Mouse (Mus musculus) forebrain, postnatal 0 days (tissue): Measurements from ENCODE around the gene Kcnh7. TPM values are rescaled to one million over a fixed set of nuclear protein-coding genes. Genes with fewer than 3 reads are reported as not detected.

Experiments
- ATAC-seq: fragments of 200-750 bp; cut with Nextera tagmentation; 2 replicates; pipeline ENCODE4 v1.8.0; 2017; ENCODE audit warnings: mild to moderate bottlenecking, moderate library complexity
- DNase-seq: peaks from one replicate; pipeline ENCODE4 v3.0.0-alpha.2; 2015
- H3K27ac ChIP-seq: fragments of 300-500 bp; sonication (generic); 2 replicates; pipeline ENCODE4 v1.5.1; 2014; ENCODE audit warnings: low read depth, mild to moderate bottlenecking, antibody characterized with exemption, low read length, moderate library complexity, mixed read lengths
- H3K27me3 ChIP-seq: fragments of 300-500 bp; sonication (generic); 2 replicates; pipeline ENCODE4 v1.6.1; 2014; ENCODE audit warnings: mild to moderate bottlenecking, low read length, mixed read lengths; ENCODE audit not compliant: insufficient read depth
- H3K36me3 ChIP-seq: fragments of 300-500 bp; sonication (generic); 2 replicates; pipeline ENCODE4 v1.6.1; 2014; ENCODE audit warnings: mild to moderate bottlenecking, moderate library complexity; ENCODE audit not compliant: insufficient read depth
- H3K4me1 ChIP-seq: fragments of 300-500 bp; sonication (generic); 2 replicates; pipeline ENCODE4 v1.6.1; 2014; ENCODE audit warnings: antibody characterized with exemption; ENCODE audit not compliant: insufficient read depth
- H3K4me2 ChIP-seq: fragments of 300-500 bp; sonication (generic); 2 replicates; pipeline ENCODE4 v1.6.1; 2014; ENCODE audit warnings: low read depth, mild to moderate bottlenecking, moderate library complexity
- H3K4me3 ChIP-seq: fragments of 300-500 bp; sonication (generic); 2 replicates; pipeline ENCODE4 v1.5.1; 2014; ENCODE audit warnings: low read depth, low read length, mixed read lengths
- H3K9ac ChIP-seq: fragments of 300-500 bp; sonication (generic); 2 replicates; pipeline ENCODE4 v1.6.1; 2014; ENCODE audit warnings: mild to moderate bottlenecking
- H3K9me3 ChIP-seq: fragments of 300-500 bp; sonication (generic); 2 replicates; pipeline ENCODE4 v1.6.1; 2016; ENCODE audit warnings: low read length
- CTCF ChIP-seq: sonication (generic); IDR thresholded peaks from 2 replicates; pipeline ENCODE4 v1.5.1; 2016; ENCODE audit warnings: antibody characterized with exemption, control low read depth, low read depth
- WGBS: fragments of 180-500 bp; shearing (Covaris S2); extraction: QIAGEN DNeasy Blood & Tissue Kit; methylation state at CpG from one replicate; pipeline ENCODE4 v1.1.7; 2014; 5-methylcytosine and 5-hydroxymethylcytosine counted together
- polyA plus RNA-seq: library from polyadenylated mRNA; unstranded; fragments of >200 nt; fragmentation: Nextera tagmentation; extraction: Ambion mirVana; gene quantifications from 2 replicates; pipeline ENCODE4 v1.2.1, GENCODE M21; 2015
- total RNA-seq: library from RNA; depleted of rRNA; stranded (reverse); fragments of >200 nt; gene quantifications from 2 replicates; pipeline ENCODE4 v1.2.3, GENCODE M21; 2014

Gene Kcnh7
- total and polyA plus RNA-seq, 2 experiments from 2014 or later = 7.3 to 17.9 TPM

GRCm38 (mm10) chr2:62651890-62652289 is 532.2 kb downstream of the Kcnh7 start:
- Histone ChIP-seq H3K4me3 (no peak overlapping the region), H3K27ac (no peak overlapping the region), H3K4me1 (no peaks in the 10 kb centered on the region), H3K9ac (no peak overlapping the region), H3K36me3 (no peaks in the 10 kb centered on the region), H3K27me3 (no peaks in the 10 kb centered on the region), H3K4me2 (no peak overlapping the region), H3K9me3 (no peaks in the 10 kb centered on the region)
- DNase-seq (no peak), ATAC-seq (no peak)
- no peak for TF ChIP-seq CTCF
- WGBS = 80% methylated on average over 4 of the region's 4 CpGs

- H3K9ac ChIP-seq = no peak overlapping the region
- H3K4me2 ChIP-seq = peak overlapping the region; percentile 78
- no peaks in the 10 kb centered on the region; the same call in 1 of the 2 replicates for H3K27me3 ChIP-seq
- no peaks in the 10 kb centered on the region for H3K36me3 ChIP-seq
- DNase-seq (no peak), ATAC-seq (no peak)
- H3K27ac ChIP-seq = no peak overlapping the region
- no peaks in the 10 kb centered on the region for H3K9me3 ChIP-seq
- H3K4me1 ChIP-seq = peaks cover 4% of the 10 kb centered on the region; the same call in 1 of the 2 replicates
- TF ChIP-seq CTCF = no peak
- WGBS = 6% methylated on average over 6 of the region's 6 CpGs
- H3K4me3 ChIP-seq = 0 out of 2 replicates have a peak overlapping the region, but pooled peaks have one; percentile 48
These were observed 537.3 kb downstream of the Kcnh7 start for GRCm38 (mm10) chr2:62646671-62647289.

- H3K36me3 ChIP-seq = no peaks in the 10 kb centered on the region
- under 1% methylated on average over 30 of the region's 30 CpGs for WGBS
These were observed 538.0 kb downstream of the Kcnh7 start, which contains the start of gene Ifih1 for GRCm38 (mm10) chr2:62646014-62646645. TSS of gene Ifih1 (minus strand) at chr2:62646255.

GRCm38 (mm10) chr2:62645475-62645874 is 538.6 kb downstream of the Kcnh7 start:
- Histone ChIP-seq H3K36me3 (no peaks in the 10 kb centered on the region), H3K4me2 (peak overlapping the region; percentile 78), H3K9me3 (no peaks in the 10 kb centered on the region), H3K27ac (peak overlapping the region; percentile 15; the same call in 1 of the 2 replicates), H3K4me3 (peak overlapping the region; percentile 48), H3K27me3 (no peaks in the 10 kb centered on the region; the same call in 1 of the 2 replicates), H3K9ac (peak overlapping the region; percentile 46), H3K4me1 (peaks cover 4% of the 10 kb centered on the region; the same call in 1 of the 2 replicates)
- DNase-seq = no peak
- WGBS = 45% methylated on average over 12 of the region's 12 CpGs
- no peak for TF ChIP-seq CTCF
- ATAC-seq = no peak

More at GRCm38 (mm10) chr2:62646014-62646645, 538.0 kb downstream of the Kcnh7 start, which contains the start of gene Ifih1:
- DNase-seq (peak; percentile 58), ATAC-seq (peak; percentile 82)
- Histone ChIP-seq H3K9ac (peak within 1 kb of the TSS; percentile 46), H3K27me3 (no peaks in the 10 kb centered on the region; the same call in 1 of the 2 replicates), H3K27ac (peak within 1 kb of the TSS; percentile 15; the same call in 1 of the 2 replicates), H3K4me2 (peak within 1 kb of the TSS; percentile 78), H3K9me3 (no peaks in the 10 kb centered on the region), H3K4me3 (peak within 1 kb of the TSS; percentile 48), H3K4me1 (peaks cover 4% of the 10 kb centered on the region; the same call in 1 of the 2 replicates)
- peak; percentile 51 for TF ChIP-seq CTCF

- H3K27me3 ChIP-seq = no peaks in the 10 kb centered on the region; the same call in 1 of the 2 replicates
- H3K27ac ChIP-seq = no peak overlapping the region
- no peak overlapping the region for H3K9ac ChIP-seq
- ATAC-seq (no peak), DNase-seq (no peak)
- no peak overlapping the region; the same call in 1 of the 2 replicates for H3K4me2 ChIP-seq
- no peak overlapping the region for H3K4me3 ChIP-seq
- peaks cover 4% of the 10 kb centered on the region; the same call in 1 of the 2 replicates for H3K4me1 ChIP-seq
- no peaks in the 10 kb centered on the region for H3K36me3 ChIP-seq
- no peak for TF ChIP-seq CTCF
- H3K9me3 ChIP-seq = no peaks in the 10 kb centered on the region
- WGBS = 96% methylated on average over 5 of the region's 5 CpGs
These were observed 539.2 kb downstream of the Kcnh7 start for GRCm38 (mm10) chr2:62644891-62645290.
